Mouse (Mus musculus) adipocyte (in vitro differentiated cells): Measurements from ENCODE around the gene Aes.
A peak's percentile ranks its signal among the peaks of the same experiment; 100 is the strongest.

ENCODE experiments used
- DNase-seq: peaks from one replicate; pipeline ENCODE4 v3.0.0-alpha.2; 2016; ENCODE audit warnings: low spot score

Aes gene

GRCm38 (mm10) chr10:81597137-81597950, 38.1 kb downstream of the Aes start:
- DNase-seq = peak; percentile 45

- DNase-seq = no peak
Observed at GRCm38 (mm10) chr10:81598342-81598741, 39.1 kb downstream of the Aes start.

GRCm38 (mm10) chr10:81598871-81599270, 39.6 kb downstream of the Aes start:
- no peak for DNase-seq

- DNase-seq = no peak
Observed at GRCm38 (mm10) chr10:81599630-81600029, 40.3 kb downstream of the Aes start.

GRCm38 (mm10) chr10:81600096-81600495, 40.8 kb downstream of the Aes start:
- no peak for DNase-seq

GRCm38 (mm10) chr10:81600738-81601203, 41.5 kb downstream of the Aes start, which contains the start of gene Tle6:
Tle6 (minus strand) TSS chr10:81601073.
- DNase-seq = peak; percentile 67

GRCm38 (mm10) chr10:81601396-81601905, 42.2 kb downstream of the Aes start:
- DNase-seq = no peak

GRCm38 (mm10) chr10:81602741-81603151, 43.5 kb downstream of the Aes start:
- DNase-seq = peak; percentile 61

- DNase-seq = no peak
Observed at GRCm38 (mm10) chr10:81604019-81604967, 45.0 kb downstream of the Aes start.

GRCm38 (mm10) chr10:81604968-81605665, 45.8 kb downstream of the Aes start:
- DNase-seq = peak; percentile 93

- DNase-seq = no peak
Observed at GRCm38 (mm10) chr10:81605666-81605973, 46.3 kb downstream of the Aes start.

- peak; percentile 98 for DNase-seq
Observed at GRCm38 (mm10) chr10:81605974-81606751, 46.9 kb downstream of the Aes start, which contains the start of gene BC025920. BC025920 (plus strand) TSS chr10:81606270.

GRCm38 (mm10) chr10:81608308-81608707, 49.0 kb downstream of the Aes start:
- DNase-seq = no peak

- DNase-seq = no peak
Observed at GRCm38 (mm10) chr10:81612779-81613178, 53.5 kb downstream of the Aes start.

- DNase-seq = no peak
Observed at GRCm38 (mm10) chr10:81615486-81615885, 56.2 kb downstream of the Aes start.
